Mouse (Mus musculus) forebrain, postnatal 0 days (tissue): ENCODE measurements around the gene Elmo1. TPM values are rescaled to one million over a fixed set of nuclear protein-coding genes. Genes with fewer than 3 reads are reported as not detected.

Experiments
- ATAC-seq: fragments of 200-750 bp; cut with Nextera tagmentation; 2 replicates; pipeline ENCODE4 v1.8.0; 2017; ENCODE audit warnings: mild to moderate bottlenecking, moderate library complexity
- DNase-seq: peaks from one replicate; pipeline ENCODE4 v3.0.0-alpha.2; 2015
- H3K27ac ChIP-seq: fragments of 300-500 bp; sonication (generic); 2 replicates; pipeline ENCODE4 v1.5.1; 2014; ENCODE audit warnings: low read depth, mild to moderate bottlenecking, antibody characterized with exemption, low read length, moderate library complexity, mixed read lengths
- H3K27me3 ChIP-seq: fragments of 300-500 bp; sonication (generic); 2 replicates; pipeline ENCODE4 v1.6.1; 2014; ENCODE audit warnings: mild to moderate bottlenecking, low read length, mixed read lengths; ENCODE audit not compliant: insufficient read depth
- H3K36me3 ChIP-seq: fragments of 300-500 bp; sonication (generic); 2 replicates; pipeline ENCODE4 v1.6.1; 2014; ENCODE audit warnings: mild to moderate bottlenecking, moderate library complexity; ENCODE audit not compliant: insufficient read depth
- H3K4me1 ChIP-seq: fragments of 300-500 bp; sonication (generic); 2 replicates; pipeline ENCODE4 v1.6.1; 2014; ENCODE audit warnings: antibody characterized with exemption; ENCODE audit not compliant: insufficient read depth
- H3K4me2 ChIP-seq: fragments of 300-500 bp; sonication (generic); 2 replicates; pipeline ENCODE4 v1.6.1; 2014; ENCODE audit warnings: low read depth, mild to moderate bottlenecking, moderate library complexity
- H3K4me3 ChIP-seq: fragments of 300-500 bp; sonication (generic); 2 replicates; pipeline ENCODE4 v1.5.1; 2014; ENCODE audit warnings: low read depth, low read length, mixed read lengths
- H3K9ac ChIP-seq: fragments of 300-500 bp; sonication (generic); 2 replicates; pipeline ENCODE4 v1.6.1; 2014; ENCODE audit warnings: mild to moderate bottlenecking
- H3K9me3 ChIP-seq: fragments of 300-500 bp; sonication (generic); 2 replicates; pipeline ENCODE4 v1.6.1; 2016; ENCODE audit warnings: low read length
- CTCF ChIP-seq: sonication (generic); IDR thresholded peaks from 2 replicates; pipeline ENCODE4 v1.5.1; 2016; ENCODE audit warnings: antibody characterized with exemption, control low read depth, low read depth
- WGBS: fragments of 180-500 bp; shearing (Covaris S2); extraction: QIAGEN DNeasy Blood & Tissue Kit; methylation state at CpG from one replicate; pipeline ENCODE4 v1.1.7; 2014; 5-methylcytosine and 5-hydroxymethylcytosine counted together
- polyA plus RNA-seq: library from polyadenylated mRNA; unstranded; fragments of >200 nt; fragmentation: Nextera tagmentation; extraction: Ambion mirVana; gene quantifications from 2 replicates; pipeline ENCODE4 v1.2.1, GENCODE M21; 2015
- total RNA-seq: library from RNA; depleted of rRNA; stranded (reverse); fragments of >200 nt; gene quantifications from 2 replicates; pipeline ENCODE4 v1.2.3, GENCODE M21; 2014

The Elmo1 gene
- total and polyA plus RNA-seq, 2 experiments from 2014 or later, result 30.9 to 33.5 TPM

GRCm38 (mm10) chr13:20490860-20491594 lies 400.6 kb downstream of the Elmo1 start:
- H3K9me3 ChIP-seq, result no peaks in the 10 kb centered on the region
- no peak for TF ChIP-seq CTCF
- ATAC-seq (peak; percentile 53; the same call in 1 of the 2 replicates), DNase-seq (no peak)
- no peak overlapping the region for H3K4me2 ChIP-seq
- no peak overlapping the region for H3K27ac ChIP-seq
- no peaks in the 10 kb centered on the region for H3K36me3 ChIP-seq
- H3K27me3 ChIP-seq, result no peaks in the 10 kb centered on the region
- WGBS, result 76% methylated on average over 5 of the region's 5 CpGs
- H3K4me3 ChIP-seq, result no peak overlapping the region
- H3K9ac ChIP-seq, result no peak overlapping the region
- no peaks in the 10 kb centered on the region for H3K4me1 ChIP-seq

DNA sequence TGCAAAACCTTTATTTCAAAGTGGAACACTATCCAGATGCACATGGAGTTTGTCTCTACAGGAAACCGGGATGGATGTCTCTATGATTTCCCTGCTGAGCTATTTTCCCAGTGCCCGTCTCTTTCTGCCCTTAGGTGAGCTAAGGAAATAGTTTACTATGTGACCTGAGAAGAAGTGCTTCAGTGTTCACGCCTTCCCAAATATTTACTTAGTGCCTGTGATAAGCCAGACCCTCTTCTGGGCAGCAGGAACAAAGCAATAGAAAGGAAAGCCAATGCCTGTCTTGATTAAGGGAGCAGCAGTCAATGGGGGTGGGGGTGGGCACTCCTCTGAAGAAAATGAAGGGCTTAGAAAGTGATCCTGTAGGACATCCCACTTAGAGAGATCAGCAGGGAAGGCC lies 401.3 kb downstream of the Elmo1 start:
- ATAC-seq (no peak), DNase-seq (no peak)
- H3K9ac ChIP-seq, result no peak overlapping the region
- no peaks in the 10 kb centered on the region for H3K4me1 ChIP-seq
- H3K27ac ChIP-seq, result no peak overlapping the region
- H3K27me3 ChIP-seq, result no peaks in the 10 kb centered on the region
- no peaks in the 10 kb centered on the region for H3K36me3 ChIP-seq
- no peak for TF ChIP-seq CTCF
- no peak overlapping the region for H3K4me2 ChIP-seq
- H3K4me3 ChIP-seq, result no peak overlapping the region
- 72% methylated on average over 3 of the region's 3 CpGs for WGBS
- no peaks in the 10 kb centered on the region for H3K9me3 ChIP-seq

- peak; percentile 26; the same call in 1 of the 2 replicates for ATAC-seq
- WGBS, result 77% methylated on average over 6 of the region's 6 CpGs
These were observed 403.8 kb downstream of the Elmo1 start for GRCm38 (mm10) chr13:20494047-20494739.

GRCm38 (mm10) chr13:20501923-20502322 lies 411.5 kb downstream of the Elmo1 start:
- DNase-seq, result no peak
- H3K27me3 ChIP-seq, result no peaks in the 10 kb centered on the region
- TF ChIP-seq CTCF, result no peak
- no peaks in the 10 kb centered on the region for H3K4me1 ChIP-seq
- no peaks in the 10 kb centered on the region for H3K9me3 ChIP-seq
- H3K4me3 ChIP-seq, result no peak overlapping the region
- ATAC-seq, result no peak
- H3K27ac ChIP-seq, result no peak overlapping the region
- H3K9ac ChIP-seq, result no peak overlapping the region
- no peaks in the 10 kb centered on the region for H3K36me3 ChIP-seq
- no peak overlapping the region for H3K4me2 ChIP-seq

More at GRCm38 (mm10) chr13:20494047-20494739, 403.8 kb downstream of the Elmo1 start:
- Histone ChIP-seq H3K4me1 (no peaks in the 10 kb centered on the region), H3K27ac (no peak overlapping the region), H3K9ac (no peak overlapping the region), H3K36me3 (no peaks in the 10 kb centered on the region), H3K9me3 (no peaks in the 10 kb centered on the region), H3K27me3 (no peaks in the 10 kb centered on the region), H3K4me2 (no peak overlapping the region), H3K4me3 (no peak overlapping the region)
- no peak for TF ChIP-seq CTCF
- DNase-seq, result no peak

GRCm38 (mm10) chr13:20503371-20503770 lies 413.0 kb downstream of the Elmo1 start:
- Histone ChIP-seq H3K9ac (no peak overlapping the region), H3K9me3 (no peaks in the 10 kb centered on the region), H3K4me3 (no peak overlapping the region), H3K36me3 (no peaks in the 10 kb centered on the region), H3K27me3 (no peaks in the 10 kb centered on the region), H3K4me1 (no peaks in the 10 kb centered on the region), H3K27ac (no peak overlapping the region), H3K4me2 (no peak overlapping the region)
- DNase-seq, result no peak
- ATAC-seq, result no peak
- no peak for TF ChIP-seq CTCF
- WGBS, result 56% methylated on average over 3 of the region's 3 CpGs

DNA sequence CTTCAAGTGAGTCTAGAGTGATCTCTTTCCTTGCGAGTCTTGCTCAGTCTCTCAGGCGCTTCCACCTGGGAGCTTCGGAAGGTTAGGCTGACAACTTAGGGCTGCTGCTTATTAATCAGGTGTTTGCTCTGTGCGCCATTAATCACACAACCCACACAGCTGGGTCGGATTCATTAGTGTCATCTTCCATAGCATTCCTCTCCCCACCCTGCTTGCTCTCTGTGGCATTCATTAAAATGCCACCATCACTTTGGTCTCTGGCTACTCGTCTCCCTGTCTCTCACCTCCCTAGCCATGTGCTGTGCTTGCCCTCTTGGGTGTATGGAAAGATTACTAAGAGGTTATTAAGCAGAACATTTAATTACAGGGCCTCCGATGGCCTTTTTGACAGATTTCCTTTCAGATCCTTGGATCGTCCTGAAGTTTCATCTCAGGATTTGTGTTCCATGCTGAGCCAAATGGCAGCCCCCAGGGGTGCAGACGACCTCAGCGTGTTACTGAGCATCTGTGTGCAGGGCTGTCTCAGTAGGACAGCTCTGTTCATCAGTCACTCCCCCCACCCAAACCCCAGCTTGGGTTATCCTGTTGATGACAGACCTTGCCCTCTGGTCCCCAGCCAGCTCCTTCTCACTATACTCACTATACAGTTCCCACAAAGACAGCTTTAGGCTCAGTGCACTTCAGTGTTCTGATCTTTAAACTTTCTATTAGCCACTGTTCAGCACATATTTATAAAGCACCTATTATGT lies 417.2 kb downstream of the Elmo1 start:
- DNase-seq, result no peak
- 56% methylated on average over 10 of the region's 10 CpGs for WGBS
- H3K9me3 ChIP-seq, result no peaks in the 10 kb centered on the region

DNA sequence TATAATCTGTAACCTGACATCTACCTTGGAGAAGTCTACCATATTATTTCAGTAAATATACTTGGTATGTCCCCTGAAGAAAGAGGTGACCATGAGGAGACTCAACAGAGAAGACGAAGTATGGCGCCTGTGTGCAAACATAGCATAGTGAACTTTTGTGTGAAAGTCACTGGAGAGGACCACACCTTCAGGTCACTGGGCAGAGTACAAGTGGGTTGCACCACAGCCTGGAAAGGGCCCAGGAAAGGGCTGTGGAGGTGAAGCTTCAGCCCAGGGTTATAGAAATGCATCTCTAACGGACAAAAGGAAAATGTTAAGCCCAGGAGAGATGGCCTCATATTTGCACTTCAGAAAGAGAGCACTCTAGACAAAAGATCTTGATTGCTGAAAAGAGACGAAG lies 420.6 kb downstream of the Elmo1 start:
- whole genome bisulfite sequencing, result 89% methylated on average over 4 of the region's 4 CpGs
- no peak for TF ChIP-seq CTCF

More for the DNA sequence above, 417.2 kb downstream of the Elmo1 start:
- Histone ChIP-seq H3K27ac (no peak overlapping the region), H3K9ac (no peak overlapping the region), H3K4me1 (peaks cover 5% of the 10 kb centered on the region; the same call in 1 of the 2 replicates), H3K27me3 (no peaks in the 10 kb centered on the region), H3K4me2 (no peak overlapping the region), H3K36me3 (no peaks in the 10 kb centered on the region), H3K4me3 (no peak overlapping the region)
- ATAC-seq, result no peak
- no peak for TF ChIP-seq CTCF

More for the DNA sequence above, 420.6 kb downstream of the Elmo1 start:
- Histone ChIP-seq H3K4me1 (peaks cover 9% of the 10 kb centered on the region; the same call in 1 of the 2 replicates), H3K9ac (no peak overlapping the region), H3K36me3 (no peaks in the 10 kb centered on the region), H3K4me2 (no peak overlapping the region), H3K27me3 (no peaks in the 10 kb centered on the region), H3K4me3 (no peak overlapping the region), H3K27ac (no peak overlapping the region), H3K9me3 (no peaks in the 10 kb centered on the region)
- no peak for ATAC-seq
- no peak for DNase-seq
